Mouse (Mus musculus) heart, postnatal 10 days (tissue): ENCODE data around the gene Cspg5. TPM values are rescaled to one million over a fixed set of nuclear protein-coding genes. Genes with fewer than 3 reads are reported as not detected.

Source experiments
- microRNA-seq, 2 experiments: library from miRNA; unstranded; fragments of <30 nt; microRNA quantifications; one replicate each; pipeline ENCODE4 v1.2.0; 2022
- total RNA-seq, 2 experiments: library from RNA; stranded (reverse); gene quantifications; 2 replicates each; pipeline ENCODE4 v1.2.3; 2021

Gene Cspg5
- total RNA-seq, 2 experiments from 2014 or later, result 0.43 to 0.55 TPM

Small RNAs within 50 kb of the gene (microRNA-seq; reads per million reads assigned to microRNA genes)
- gene Mir6236, result 36.5 to 54.2 reads per million in 2 experiments

Other genes with a start within 250 kb of the Cspg5 start
- gene Smarcc1, start 126.1 kb upstream of the Cspg5 start, total RNA-seq, result 10 to 100 TPM; 42.1 to 47.5 TPM
- gene Dhx30, start 126.0 kb upstream of the Cspg5 start, total RNA-seq, result 10 to 100 TPM; 67.7 to 78.4 TPM
- 1 to 10 TPM; 4.5 to 4.7 TPM for gene Elp6, start 61.4 kb downstream of the Cspg5 start, total RNA-seq
- gene Scap, start 89.5 kb downstream of the Cspg5 start, total RNA-seq, result 10 to 100 TPM; 31.3 to 32.1 TPM
- gene Ptpn23, start 164.4 kb downstream of the Cspg5 start, total RNA-seq, result 10 to 100 TPM; 23.1 to 25.2 TPM
- 1 to 10 TPM in 1 of 2 experiments, under 1 TPM in 1; 0.92 to 1.8 TPM for gene Ngp, start 176.0 kb downstream of the Cspg5 start, total RNA-seq
- 10 to 100 TPM; 13.3 to 13.8 TPM for gene Klhl18, start 232.9 kb downstream of the Cspg5 start, total RNA-seq
- under 1 TPM; 0.19 to 0.22 TPM for gene Kif9, start 233.2 kb downstream of the Cspg5 start, total RNA-seq